Mouse (Mus musculus) heart, adult 18-20 months (tissue): ENCODE measurements around the gene Ugt1a6a. TPM values are rescaled to one million over a fixed set of nuclear protein-coding genes. Genes with fewer than 3 reads are reported as not detected.

Experiments used
- DNase-seq, 2 experiments: peaks; one replicate each; pipeline ENCODE4 v3.0.0; 2021 to 2022; ENCODE audit warnings: mixed read lengths in 1 of 2
- total RNA-seq, 2 experiments: library from RNA; stranded (reverse); gene quantifications; 2 replicates each; pipeline ENCODE4 v1.2.3; 2021

The Ugt1a6a gene
- total RNA-seq, 2 experiments from 2014 or later: 3.3 TPM

- no peak for DNase-seq
Observed at GRCm38 (mm10) chr1:88268070-88268469, 133.5 kb downstream of the Ugt1a6a start.

Other genes starting within 250 kb of the Ugt1a6a start
- gene Usp40, start 126.3 kb upstream of the Ugt1a6a start, total RNA-seq: 10 to 100 TPM; 15.0 to 15.6 TPM
- gene Ugt1a10, start 79.4 kb upstream of the Ugt1a6a start, total RNA-seq: not detected
- not detected for gene Ugt1a9, start 64.0 kb upstream of the Ugt1a6a start, total RNA-seq
- not detected for gene Ugt1a8, start 47.0 kb upstream of the Ugt1a6a start, total RNA-seq
- gene Ugt1a7c, start 39.7 kb upstream of the Ugt1a6a start, total RNA-seq: 1 to 10 TPM; 1.2 to 1.3 TPM
- gene Ugt1a6b, start 31.6 kb upstream of the Ugt1a6a start, total RNA-seq: 1 to 10 TPM in 1 of 2 experiments, under 1 TPM in 1; 0.72 to 1.3 TPM
- gene Ugt1a5, start 31.2 kb downstream of the Ugt1a6a start, total RNA-seq: under 1 TPM in 1 of 2 experiments, not detected in 1; 0.59 TPM
- gene Ugt1a2, start 65.8 kb downstream of the Ugt1a6a start, total RNA-seq: not detected
- gene Dnajb3, start 71.0 kb downstream of the Ugt1a6a start, total RNA-seq: under 1 TPM in 1 of 2 experiments, not detected in 1; 0.28 TPM
- under 1 TPM in 1 of 2 experiments, not detected in 1; 0.20 TPM for gene Ugt1a1, start 77.2 kb downstream of the Ugt1a6a start, total RNA-seq
- gene Mroh2a, start 92.2 kb downstream of the Ugt1a6a start, total RNA-seq: not detected
- gene Hjurp, start 142.8 kb downstream of the Ugt1a6a start, total RNA-seq: 10 to 100 TPM; 10.6 to 11.0 TPM
- not detected for gene Trpm8, start 142.9 kb downstream of the Ugt1a6a start, total RNA-seq